Mouse (Mus musculus) kidney, embryonic 14.5 days (tissue): ENCODE measurements around the gene Igf2r. TPM values are rescaled to one million over a fixed set of nuclear protein-coding genes. Genes with fewer than 3 reads are reported as not detected.

Experiments used
- ATAC-seq: fragments of 200-750 bp; cut with Nextera tagmentation; 2 replicates; pipeline ENCODE4 v1.8.0; 2017; ENCODE audit warnings: moderate number of reproducible peaks, mild to moderate bottlenecking, moderate TSS enrichment, moderate library complexity; ENCODE audit not compliant: low FRiP score, low TSS enrichment
- H3K27ac ChIP-seq: fragments of 300-500 bp; sonication (generic); 2 replicates; pipeline ENCODE4 v1.5.1; 2014; ENCODE audit warnings: low read depth, mild to moderate bottlenecking, low read length, moderate library complexity, mixed read lengths
- H3K27me3 ChIP-seq: fragments of 300-500 bp; sonication (generic); 2 replicates; pipeline ENCODE4 v1.6.1; 2014; ENCODE audit warnings: mild to moderate bottlenecking, low read length; ENCODE audit not compliant: control insufficient read depth, insufficient read depth
- H3K36me3 ChIP-seq: fragments of 300-500 bp; sonication (generic); 2 replicates; pipeline ENCODE4 v1.6.1; 2014; ENCODE audit warnings: low read length, mixed read lengths; ENCODE audit not compliant: control insufficient read depth, insufficient read depth
- H3K4me1 ChIP-seq: fragments of 300-500 bp; sonication (generic); 2 replicates; pipeline ENCODE4 v1.6.1; 2014; ENCODE audit warnings: low read length, mixed read lengths; ENCODE audit not compliant: control insufficient read depth, insufficient read depth
- H3K4me2 ChIP-seq: fragments of 300-500 bp; sonication (generic); replicated peaks from 2 replicates; pipeline ENCODE4 v1.6.1; 2014; ENCODE audit warnings: low read depth, mild to moderate bottlenecking, low read length
- H3K4me3 ChIP-seq: fragments of 300-500 bp; sonication (generic); 2 replicates; pipeline ENCODE4 v1.5.1; 2014; ENCODE audit warnings: mild to moderate bottlenecking, low read length
- H3K9ac ChIP-seq: fragments of 300-500 bp; sonication (generic); 2 replicates; pipeline ENCODE4 v1.6.1; 2014; ENCODE audit warnings: low read depth, mild to moderate bottlenecking, low read length, moderate library complexity
- H3K9me3 ChIP-seq: fragments of 300-500 bp; sonication (generic); 2 replicates; pipeline ENCODE4 v1.6.1; 2016; ENCODE audit warnings: low read length; ENCODE audit not compliant: control insufficient read depth
- WGBS: fragments of 180-500 bp; shearing (Covaris S2); extraction: QIAGEN DNeasy Blood & Tissue Kit; methylation state at CpG from one replicate; pipeline ENCODE4 v1.1.7; 2014; 5-methylcytosine and 5-hydroxymethylcytosine counted together
- polyA plus RNA-seq: library from polyadenylated mRNA; unstranded; fragments of >200 nt; fragmentation: Nextera tagmentation; extraction: Ambion mirVana; gene quantifications from 2 replicates; pipeline ENCODE4 v1.2.1, GENCODE M21; 2014

Gene Igf2r
- polyA plus RNA-seq, 1 experiment from 2014 or later, result 37.8 TPM

DNA sequence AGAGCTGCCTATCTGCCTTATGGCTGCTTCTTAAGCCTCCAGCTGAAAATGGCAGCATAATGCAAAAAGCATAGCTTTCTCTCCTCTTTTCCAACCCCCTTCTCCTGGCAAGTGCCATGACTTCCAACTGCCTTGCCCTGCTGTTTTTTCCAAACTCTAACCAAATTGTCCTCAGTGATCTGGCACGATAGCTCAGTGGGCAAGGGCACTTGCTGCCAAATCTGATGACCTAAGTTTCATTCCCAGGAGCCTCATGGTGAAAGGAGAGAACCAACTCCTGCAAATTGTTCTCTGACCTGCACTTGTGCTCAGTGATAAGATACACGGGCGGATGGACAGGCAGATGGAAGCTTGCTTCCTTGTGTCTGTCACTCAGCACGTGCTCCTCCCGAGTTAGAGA is 66.6 kb downstream of the Igf2r start:
- Histone ChIP-seq H3K4me1 (no peaks in the 10 kb centered on the region), H3K9me3 (no peaks in the 10 kb centered on the region), H3K4me3 (no peak overlapping the region), H3K27me3 (no peaks in the 10 kb centered on the region), H3K9ac (no peak overlapping the region), H3K4me2 (no peak overlapping the region), H3K36me3 (peaks cover 73% of the 10 kb centered on the region), H3K27ac (no peak overlapping the region)
- WGBS, result 78% methylated on average over 5 of the region's 5 CpGs
- no peak for ATAC-seq

DNA sequence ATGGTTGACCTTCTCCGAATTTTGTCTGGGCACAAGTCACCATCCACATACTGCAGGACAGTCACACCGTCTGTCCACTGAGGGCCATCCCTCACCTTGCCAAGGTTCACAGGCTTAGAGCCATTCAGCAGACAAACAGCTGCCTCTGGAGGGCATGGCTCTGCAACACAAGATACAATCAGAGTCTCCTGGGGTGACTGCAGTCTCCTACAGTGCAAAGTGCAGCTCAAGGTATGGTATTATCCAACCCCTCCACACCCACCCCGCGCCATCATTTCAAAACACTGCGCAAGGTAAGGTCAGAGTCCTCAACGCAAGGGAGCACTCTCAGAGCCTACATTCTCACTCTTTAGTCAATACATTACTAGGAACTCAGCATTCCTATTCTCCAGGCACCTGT is 69.1 kb downstream of the Igf2r start:
- Histone ChIP-seq H3K27ac (no peak overlapping the region), H3K9me3 (no peaks in the 10 kb centered on the region), H3K4me3 (no peak overlapping the region), H3K9ac (no peak overlapping the region), H3K36me3 (peaks cover 96% of the 10 kb centered on the region), H3K27me3 (no peaks in the 10 kb centered on the region), H3K4me1 (no peaks in the 10 kb centered on the region), H3K4me2 (no peak overlapping the region)
- WGBS, result 92% methylated on average over 6 of the region's 6 CpGs
- no peak for ATAC-seq

DNA sequence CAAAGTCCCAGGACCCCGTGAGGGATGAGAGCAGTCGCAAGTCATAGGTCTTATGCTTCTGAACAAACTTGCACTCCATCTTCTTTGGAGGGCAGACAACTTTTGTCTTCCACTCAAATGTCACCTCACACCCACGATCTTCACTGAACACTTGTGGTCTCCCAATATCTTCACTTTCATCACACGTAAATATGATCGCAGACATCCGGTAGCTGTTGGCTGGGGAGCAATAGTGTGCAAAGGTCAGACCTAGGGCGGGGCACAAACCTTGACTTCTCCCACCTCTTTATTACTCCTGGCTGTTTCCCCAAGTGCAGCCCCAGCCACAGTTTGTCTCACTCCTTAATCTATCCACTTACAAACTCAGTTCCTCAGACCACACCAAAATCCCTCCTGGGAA is 77.6 kb downstream of the Igf2r start:
- H3K9ac ChIP-seq, result no peak overlapping the region
- no peaks in the 10 kb centered on the region for H3K9me3 ChIP-seq
- no peaks in the 10 kb centered on the region for H3K27me3 ChIP-seq
- no peaks in the 10 kb centered on the region for H3K4me1 ChIP-seq
- H3K4me2 ChIP-seq, result no peak overlapping the region
- WGBS, result 82% methylated on average over 7 of the region's 7 CpGs
- H3K27ac ChIP-seq, result no peak overlapping the region
- ATAC-seq, result no peak
- peaks cover 89% of the 10 kb centered on the region for H3K36me3 ChIP-seq
- no peak overlapping the region for H3K4me3 ChIP-seq

DNA sequence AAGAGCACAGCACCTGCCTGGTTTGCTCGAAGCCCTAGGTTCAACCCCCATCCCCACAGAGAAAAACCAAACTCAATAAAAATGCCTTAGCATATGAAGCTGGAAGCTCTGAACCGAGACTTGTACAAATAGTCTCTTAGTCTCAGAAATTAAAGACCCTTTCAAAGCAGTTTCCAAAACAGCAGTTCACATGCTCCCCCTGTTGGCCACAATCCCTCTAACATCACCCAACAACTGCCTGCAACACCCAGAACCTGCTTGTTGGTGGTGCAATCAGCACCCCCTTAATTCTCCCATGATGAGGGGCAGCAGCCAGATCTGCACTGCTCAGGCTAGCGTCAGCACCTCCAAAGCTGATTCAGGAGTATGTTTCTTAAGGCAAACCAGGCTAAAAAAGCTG is 79.9 kb downstream of the Igf2r start:
- Histone ChIP-seq H3K9me3 (no peaks in the 10 kb centered on the region), H3K27ac (no peak overlapping the region), H3K4me2 (no peak overlapping the region), H3K4me1 (no peaks in the 10 kb centered on the region), H3K36me3 (peaks cover 92% of the 10 kb centered on the region), H3K4me3 (no peak overlapping the region), H3K27me3 (no peaks in the 10 kb centered on the region), H3K9ac (no peak overlapping the region)
- 63% methylated on average over 3 of the region's 3 CpGs for WGBS
- ATAC-seq, result no peak

DNA sequence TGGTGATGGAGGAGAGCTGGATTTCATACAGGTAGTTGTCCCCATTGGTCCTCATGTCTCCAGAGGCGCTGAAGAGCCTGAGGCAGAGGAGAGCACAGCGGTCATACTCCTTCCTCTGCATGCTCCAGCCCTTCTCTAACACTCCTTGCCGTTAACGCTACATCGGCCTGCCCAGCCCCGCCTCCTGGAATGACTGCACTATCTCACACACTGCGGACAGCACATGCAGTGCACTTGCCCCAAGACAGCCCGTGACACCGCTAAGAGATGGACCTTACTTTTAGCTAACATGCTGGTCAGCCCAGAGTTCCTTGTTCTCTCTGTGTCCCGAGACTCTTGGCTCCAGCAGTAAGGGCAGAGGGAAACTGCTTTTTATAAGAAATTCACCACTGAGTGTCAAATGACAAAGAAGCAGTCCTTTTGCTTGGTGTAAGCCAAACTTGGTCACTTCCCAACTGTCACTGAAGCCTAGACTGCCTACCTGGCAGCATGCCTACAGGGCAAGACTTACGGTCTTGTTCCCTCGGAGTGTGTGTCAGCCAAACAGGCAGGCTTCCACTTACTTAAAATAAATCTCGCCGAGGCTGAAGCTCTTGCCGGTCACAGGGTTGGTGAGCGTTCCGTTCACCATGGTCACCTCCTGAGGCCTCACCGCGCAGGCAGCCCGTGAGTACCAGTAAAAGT is 80.9 kb downstream of the Igf2r start:
- H3K9me3 ChIP-seq, result no peaks in the 10 kb centered on the region
- H3K4me2 ChIP-seq, result no peak overlapping the region
- no peak for ATAC-seq

DNA sequence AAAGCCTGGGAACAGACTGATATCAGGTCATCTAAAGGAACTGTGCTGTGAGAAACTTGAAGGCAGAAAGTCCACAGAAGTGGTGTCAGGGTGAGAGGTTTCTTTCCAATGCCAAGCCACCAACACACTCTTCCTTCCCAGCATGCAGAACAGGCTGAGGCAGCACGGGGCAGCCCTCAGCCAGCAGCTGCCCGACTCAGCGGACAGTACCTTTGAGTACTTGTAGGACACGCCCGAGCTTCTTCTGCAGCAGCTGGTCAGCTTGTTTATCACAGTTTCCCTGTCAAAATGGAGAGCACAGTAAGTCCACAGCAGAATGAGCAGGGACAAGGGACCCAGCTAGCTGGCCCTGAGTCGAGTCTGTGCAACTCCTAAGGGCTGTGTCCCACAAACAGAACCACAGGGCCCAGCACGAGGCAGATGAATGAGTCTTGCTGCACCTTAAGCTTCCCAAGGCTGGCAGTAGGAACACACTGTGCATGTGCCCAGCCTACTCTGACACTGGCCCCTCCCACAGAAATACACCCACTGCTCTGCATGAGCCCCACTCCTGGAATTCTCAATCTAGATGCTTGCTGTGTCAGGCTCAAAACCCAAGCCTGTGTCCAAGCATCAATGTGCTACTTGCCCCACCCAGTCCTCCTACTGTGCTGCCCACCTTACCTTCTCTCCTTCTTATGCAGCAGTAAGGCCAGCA is 84.4 kb downstream of the Igf2r start:
- WGBS, result 91% methylated on average over 7 of the region's 7 CpGs
- H3K9ac ChIP-seq, result no peak overlapping the region
- H3K27me3 ChIP-seq, result no peaks in the 10 kb centered on the region
- no peak overlapping the region for H3K27ac ChIP-seq
- no peak overlapping the region for H3K4me2 ChIP-seq
- no peaks in the 10 kb centered on the region for H3K9me3 ChIP-seq
- no peak overlapping the region for H3K4me3 ChIP-seq
- no peaks in the 10 kb centered on the region for H3K4me1 ChIP-seq
- peaks cover 72% of the 10 kb centered on the region for H3K36me3 ChIP-seq
- no peak for ATAC-seq

More for the DNA sequence above, 80.9 kb downstream of the Igf2r start:
- Histone ChIP-seq H3K9ac (no peak overlapping the region), H3K4me1 (no peaks in the 10 kb centered on the region), H3K27ac (no peak overlapping the region), H3K4me3 (no peak overlapping the region), H3K27me3 (no peaks in the 10 kb centered on the region), H3K36me3 (peaks cover 92% of the 10 kb centered on the region)
- WGBS, result 87% methylated on average over 20 of the region's 20 CpGs

DNA sequence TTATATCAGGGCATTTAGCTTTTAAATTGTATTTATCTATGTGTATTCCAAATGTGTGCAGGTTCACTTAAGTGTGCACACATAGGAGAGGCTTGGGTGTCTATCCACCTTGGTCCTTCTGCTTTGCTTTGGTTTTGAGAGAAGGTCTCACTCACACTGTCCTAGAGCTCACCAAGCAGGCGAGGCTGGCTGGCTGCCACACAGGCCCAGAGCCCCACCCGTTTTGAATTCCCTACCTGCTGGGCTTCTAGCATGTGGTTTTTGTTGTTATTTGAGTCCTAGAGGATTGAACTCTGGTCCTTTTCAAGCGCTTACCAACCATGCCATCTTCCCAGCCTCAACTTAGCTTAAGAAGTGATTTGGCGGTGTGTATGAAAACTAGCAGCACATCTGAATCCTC is 85.1 kb downstream of the Igf2r start:
- no peak overlapping the region for H3K4me3 ChIP-seq
- H3K4me2 ChIP-seq, result no peak overlapping the region
- H3K36me3 ChIP-seq, result peaks cover 66% of the 10 kb centered on the region
- WGBS, result 81% methylated on average over 4 of the region's 4 CpGs
- no peak overlapping the region for H3K27ac ChIP-seq
- no peak for ATAC-seq
- H3K9me3 ChIP-seq, result no peaks in the 10 kb centered on the region
- H3K4me1 ChIP-seq, result no peaks in the 10 kb centered on the region
- H3K9ac ChIP-seq, result no peak overlapping the region
- H3K27me3 ChIP-seq, result no peaks in the 10 kb centered on the region

DNA sequence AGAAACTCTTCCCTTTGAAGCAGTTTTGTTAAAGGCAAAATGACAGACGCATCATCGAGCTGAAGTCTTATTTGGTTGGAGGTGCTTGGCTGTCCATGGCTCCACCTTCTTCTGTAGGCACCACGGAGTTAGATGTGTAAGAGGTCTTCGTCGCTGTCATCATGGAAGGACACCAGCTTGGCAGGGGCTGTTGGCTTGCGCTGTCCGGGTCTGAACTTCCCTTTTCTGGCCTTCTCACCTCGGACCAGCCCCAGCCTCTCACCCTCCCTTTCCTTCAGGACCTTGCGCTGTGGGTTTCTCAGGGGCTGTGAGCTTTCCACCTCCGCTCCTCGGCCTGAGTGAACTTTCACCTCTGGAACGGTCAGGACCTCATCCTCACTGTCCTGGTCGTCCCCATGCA is 85.9 kb downstream of the Igf2r start:
- no peak overlapping the region for H3K27ac ChIP-seq
- no peak overlapping the region for H3K4me3 ChIP-seq
- no peak overlapping the region for H3K9ac ChIP-seq
- 91% methylated on average over 13 of the region's 13 CpGs for WGBS
- H3K9me3 ChIP-seq, result no peaks in the 10 kb centered on the region
- no peak overlapping the region for H3K4me2 ChIP-seq
- no peaks in the 10 kb centered on the region for H3K4me1 ChIP-seq
- no peaks in the 10 kb centered on the region for H3K27me3 ChIP-seq
- no peak for ATAC-seq
- peaks cover 58% of the 10 kb centered on the region for H3K36me3 ChIP-seq

DNA sequence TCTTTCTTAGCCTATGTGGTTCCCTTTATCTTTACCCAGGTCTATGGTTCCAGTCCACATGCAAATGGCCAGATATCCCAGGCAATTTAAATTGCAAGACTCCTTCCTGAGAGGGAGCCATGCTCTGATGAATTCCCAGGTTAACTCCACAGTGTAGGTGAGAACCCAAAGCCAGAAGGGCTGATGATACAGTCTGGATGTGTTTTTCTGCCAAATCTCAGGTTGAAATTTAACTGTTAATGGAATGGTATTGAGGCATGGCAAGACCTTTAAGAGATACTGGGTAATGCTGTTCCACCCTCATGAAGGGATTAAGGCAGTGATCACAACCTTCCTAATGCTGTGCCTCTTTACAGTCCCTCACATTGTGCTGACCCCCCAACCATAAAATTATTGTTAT is 91.2 kb downstream of the Igf2r start:
- H3K27ac ChIP-seq, result no peak overlapping the region
- no peaks in the 10 kb centered on the region for H3K27me3 ChIP-seq
- no peak overlapping the region for H3K4me2 ChIP-seq
- no peak for ATAC-seq
- H3K4me3 ChIP-seq, result no peak overlapping the region
- no peak overlapping the region for H3K9ac ChIP-seq
- H3K36me3 ChIP-seq, result peaks cover 12% of the 10 kb centered on the region
- no peaks in the 10 kb centered on the region for H3K4me1 ChIP-seq
- no peaks in the 10 kb centered on the region for H3K9me3 ChIP-seq
